In genomic region chr5:118613704-118614103, GRCm38 (mm10) we compare ENCODE assay signal across 10 mouse cellular contexts. TPM values are rescaled to one million over a fixed set of nuclear protein-coding genes. Genes with fewer than 3 reads are reported as not detected.
A peak's percentile ranks its signal among the peaks of the same experiment; 100 is the strongest.
DNase-seq lines count a peak whose midpoint lies in the region; ATAC-seq and TF ChIP-seq lines count a peak whose summit lies in the region.
"Had no signal": no experiment of that assay in that cellular context is flagged by ENCODE, and none has a peak within 500 bp of the region (broad histone marks: within the 10 kb centered on the region; RNA-seq: fewer than 3 reads in every experiment).

No protein-coding gene starts in this region.

- H3K27me3 ChIP-seq in liver, embryonic 15.5 days, result no peaks in the 10 kb centered on the region

- intact Hi-C loops in gastrocnemius, adult 2 months (cut with DNase I), result no loop called here
- intact Hi-C loops in left cerebral cortex, postnatal 4 days (cut with DNase I), result no loop called here
- intact Hi-C loops in left cerebral cortex, postnatal 36 days (cut with DNase I), result no loop called here

- H3K9me3 ChIP-seq in liver, embryonic 15.5 days (replicated peaks), result no peaks in the 10 kb centered on the region
- H3K9me3 ChIP-seq: G1E had no signal

- no peak for DNase-seq in gastrocnemius, adult 2 months
- no peak for DNase-seq in gastrocnemius, postnatal 25 days
- DNase-seq in left cerebral cortex, postnatal 4 days, result peak; percentile 44
- no peak for DNase-seq in left cerebral cortex, postnatal 36 days (ENCODE audit: low spot score in 2 of 2)
- DNase-seq in brain, adult 2 months (ENCODE audit: low read depth, low spot score), result peak; percentile 62
- no peak for DNase-seq in Muller cell, postnatal 12 days (ENCODE audit: inconsistent ontology term)
- no peak for DNase-seq in yolk sac, embryonic 10.5 days (ENCODE audit: low spot score)

- H3K4me2 ChIP-seq in liver, embryonic 15.5 days, result no peak overlapping the region

- 0 out of 2 replicates have a peak overlapping the region, but pooled peaks have one; percentile 13 for H3K27ac ChIP-seq in gastrocnemius, adult 2 months
- no peak overlapping the region for H3K27ac ChIP-seq in liver, embryonic 15.5 days (replicated peaks)

- TF ChIP-seq CTCF in gastrocnemius, adult 2 months (IDR thresholded peaks at IDR 0.05), result no peak

- H3K36me3 ChIP-seq in liver, embryonic 15.5 days (replicated peaks), result peaks cover 16% of the 10 kb centered on the region; the same call in 1 of the 2 replicates

- H3K4me3 ChIP-seq in gastrocnemius, adult 2 months, result no peak overlapping the region
- H3K4me3 ChIP-seq in liver, embryonic 15.5 days (replicated peaks), result no peak overlapping the region
- H3K4me3 ChIP-seq: erythroblast, embryonic 14.5 days had no signal

- H3K4me1 ChIP-seq in liver, embryonic 15.5 days (replicated peaks), result peaks cover 62% of the 10 kb centered on the region

- 52% methylated on average over 2 of the region's 2 CpGs for WGBS in liver, embryonic 15.5 days (ENCODE audit: insufficient replicate concordance)

- H3K9ac ChIP-seq in liver, embryonic 15.5 days, result peak overlapping the region; percentile 31; the same call in 1 of the 2 replicates

- ATAC-seq in liver, embryonic 15.5 days (ENCODE audit: insufficient read depth), result no peak

RNA-seq across cellular contexts. Expression of gene Med13l, which starts 53.2 kb away (rescaled TPM):
- total RNA-seq in gastrocnemius, adult 2 months (2021), result 10 to 100 TPM; 21.5 to 28.3 TPM
- 10 to 100 TPM; 19.7 to 22.7 TPM for total RNA-seq in gastrocnemius, postnatal 25 days (2021)
- total RNA-seq in left cerebral cortex, postnatal 4 days (2021), result 100 to 1,000 TPM in 1 of 2 experiments, 10 to 100 TPM in 1; 95.9 to 105 TPM
- total RNA-seq in left cerebral cortex, postnatal 36 days (2021), result 100 to 1,000 TPM in 1 of 2 experiments, 10 to 100 TPM in 1; 92.1 to 129 TPM
- polyA plus RNA-seq in liver, embryonic 15.5 days (2015; fragmentation: Nextera tagmentation; extraction: Ambion mirVana), result 11.0 and 13.3 TPM in 2 replicates

Comparison
In these comparisons a context has a peak if more than half of its experiments do, and no peak if none do; other contexts are left out.
1. DNase-seq: peak in left cerebral cortex, postnatal 4 days (single experiment) and brain, adult 2 months (single experiment); none in gastrocnemius, adult 2 months (single experiment), gastrocnemius, postnatal 25 days (single experiment), left cerebral cortex, postnatal 36 days (0 of 2), Muller cell, postnatal 12 days (single experiment) and yolk sac, embryonic 10.5 days (single experiment).